In the genomic region with DNA sequence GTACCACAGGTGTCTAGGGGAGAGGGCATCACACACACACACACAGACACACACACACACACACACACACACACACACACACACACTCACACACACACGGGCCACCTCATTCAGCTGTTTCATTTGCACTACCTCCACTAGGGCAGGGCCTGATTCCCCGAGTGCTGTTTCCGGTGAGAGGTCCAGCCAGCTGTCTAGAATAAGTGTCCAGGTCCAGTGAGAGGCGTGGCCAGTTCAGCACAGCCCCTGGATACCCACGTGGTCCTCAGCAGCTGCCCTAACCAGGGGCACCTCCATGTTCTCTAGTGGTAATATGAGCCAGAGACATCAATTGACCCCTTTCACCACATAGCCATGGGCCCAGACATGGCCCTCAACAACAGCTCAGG, we compare ENCODE assay signal across 28 mouse cellular contexts. TPM values are rescaled to one million over a fixed set of nuclear protein-coding genes. Genes with fewer than 3 reads are reported as not detected.
DNase-seq lines count a peak whose midpoint lies in the region; ATAC-seq and TF ChIP-seq lines count a peak whose summit lies in the region.
"Had no signal": no experiment of that assay in that cellular context is flagged by ENCODE, and none has a peak within 500 bp of the region (broad histone marks: within the 10 kb centered on the region; RNA-seq: fewer than 3 reads in every experiment).

No protein-coding gene starts in this region.

- peak; percentile 54; the same call in 1 of the 2 replicates for ATAC-seq in kidney, embryonic 15.5 days (replicated peaks; ENCODE audit: low FRiP score)
- ATAC-seq in midbrain, embryonic 13.5 days, result peak; percentile 48; the same call in 1 of the 2 replicates
- no peak for ATAC-seq in midbrain, embryonic 14.5 days (ENCODE audit: low FRiP score, low TSS enrichment)
- ATAC-seq: forebrain, embryonic 14.5 days; intestine, postnatal 0 days; lung, postnatal 0 days; midbrain, embryonic 16.5 days had no signal

- 0 out of 2 replicates have a peak, but pooled peaks cover 3% of the 10 kb centered on the region for H3K4me1 ChIP-seq in kidney, embryonic 15.5 days
- H3K4me1 ChIP-seq in kidney, adult 2 months (ENCODE audit: control insufficient read depth, insufficient read depth, low read length), result no peaks in the 10 kb centered on the region
- H3K4me1 ChIP-seq in midbrain, embryonic 13.5 days (replicated peaks), result no peaks in the 10 kb centered on the region
- H3K4me1 ChIP-seq in midbrain, embryonic 14.5 days (ENCODE audit: control insufficient read depth, insufficient read depth, low read length), result no peaks in the 10 kb centered on the region
- H3K4me1 ChIP-seq: heart, embryonic 15.5 days; hindbrain, embryonic 13.5 days; limb, embryonic 13.5 days; neural tube, embryonic 13.5 days had no signal

- H3K9ac ChIP-seq in kidney, embryonic 15.5 days, result no peak overlapping the region
- H3K9ac ChIP-seq in midbrain, embryonic 13.5 days (replicated peaks), result no peak overlapping the region
- no peak overlapping the region for H3K9ac ChIP-seq in midbrain, embryonic 14.5 days (replicated peaks; ENCODE audit: low read length)
- H3K9ac ChIP-seq: heart, embryonic 15.5 days; hindbrain, embryonic 13.5 days; limb, embryonic 13.5 days; neural tube, embryonic 13.5 days had no signal

- WGBS in kidney, embryonic 15.5 days, result 65% methylated on average over 5 of the region's 5 CpGs
- whole genome bisulfite sequencing in kidney, adult 2 months, result 69% methylated on average over 5 of the region's 5 CpGs
- WGBS in midbrain, embryonic 13.5 days, result 82% methylated on average over 5 of the region's 5 CpGs
- WGBS in midbrain, embryonic 14.5 days, result 75% methylated on average over 5 of the region's 5 CpGs

- no peak overlapping the region for H3K27ac ChIP-seq in kidney, embryonic 15.5 days
- H3K27ac ChIP-seq in kidney, adult 2 months (ENCODE audit: insufficient read depth, low read depth, low read length), result no peak overlapping the region
- H3K27ac ChIP-seq in midbrain, embryonic 13.5 days, result no peak overlapping the region
- no peak overlapping the region for H3K27ac ChIP-seq in midbrain, embryonic 14.5 days (replicated peaks; ENCODE audit: low read depth, low read length)
- H3K27ac ChIP-seq: heart, adult 2 months; heart, embryonic 15.5 days; hindbrain, embryonic 13.5 days; layer of hippocampus, adult 2 months; limb, embryonic 13.5 days; neural tube, embryonic 13.5 days had no signal

- DNase-seq in heart, adult 11 months, result peak; percentile 54
- no peak for DNase-seq in heart, postnatal 4 days
- no peak for DNase-seq in kidney, adult 2 months
- DNase-seq in midbrain, embryonic 14.5 days, result no peak
- no peak for DNase-seq in urinary bladder, adult 2 months (ENCODE audit: low spot score)
- DNase-seq: adrenal gland, postnatal 25 days; cerebellum, adult 11-12 months; cerebellum, adult 9-11 months; embryo, embryonic 11 days; gastrocnemius, postnatal 25 days; heart, adult 2 months; kidney, postnatal 36 days; lung, adult 18-20 months; lung, postnatal 4 days; right cerebral cortex, postnatal 4 days had no signal

- TF ChIP-seq POLR2A in kidney, adult 2 months (IDR thresholded peaks at IDR 0.05; ENCODE audit: low read depth, low read length), result no peak

- no peaks in the 10 kb centered on the region for H3K36me3 ChIP-seq in kidney, embryonic 15.5 days
- H3K36me3 ChIP-seq in kidney, adult 2 months (ENCODE audit: control insufficient read depth, insufficient read depth, low read length), result no peaks in the 10 kb centered on the region
- H3K36me3 ChIP-seq in midbrain, embryonic 13.5 days, result no peaks in the 10 kb centered on the region
- H3K36me3 ChIP-seq in midbrain, embryonic 14.5 days (ENCODE audit: control insufficient read depth, insufficient read depth, low read length), result no peaks in the 10 kb centered on the region
- H3K36me3 ChIP-seq: heart, embryonic 15.5 days; hindbrain, embryonic 13.5 days; limb, embryonic 13.5 days; neural tube, embryonic 13.5 days had no signal

- H3K4me2 ChIP-seq in kidney, embryonic 15.5 days, result no peak overlapping the region
- no peak overlapping the region for H3K4me2 ChIP-seq in midbrain, embryonic 13.5 days (replicated peaks)
- H3K4me2 ChIP-seq in midbrain, embryonic 14.5 days (ENCODE audit: low read length), result no peak overlapping the region
- H3K4me2 ChIP-seq: heart, embryonic 15.5 days; hindbrain, embryonic 13.5 days; limb, embryonic 13.5 days; liver, embryonic 11.5 days; neural tube, embryonic 13.5 days had no signal

- no peaks in the 10 kb centered on the region for H3K27me3 ChIP-seq in kidney, embryonic 15.5 days
- no peaks in the 10 kb centered on the region for H3K27me3 ChIP-seq in kidney, adult 2 months (replicated peaks; ENCODE audit: control insufficient read depth, insufficient read depth, low read length)
- H3K27me3 ChIP-seq in midbrain, embryonic 13.5 days, result no peaks in the 10 kb centered on the region
- H3K27me3 ChIP-seq in midbrain, embryonic 14.5 days (ENCODE audit: control insufficient read depth, insufficient read depth, low read length), result no peaks in the 10 kb centered on the region
- H3K27me3 ChIP-seq: heart, embryonic 15.5 days; hindbrain, embryonic 13.5 days; limb, embryonic 13.5 days; neural tube, embryonic 13.5 days had no signal

- no peaks in the 10 kb centered on the region for H3K9me3 ChIP-seq in kidney, embryonic 15.5 days (replicated peaks)
- no peaks in the 10 kb centered on the region for H3K9me3 ChIP-seq in midbrain, embryonic 13.5 days
- H3K9me3 ChIP-seq in midbrain, embryonic 14.5 days (ENCODE audit: control insufficient read depth, low read length), result no peaks in the 10 kb centered on the region
- H3K9me3 ChIP-seq: heart, embryonic 15.5 days; hindbrain, embryonic 13.5 days; limb, embryonic 13.5 days; neural tube, embryonic 13.5 days had no signal

- TF ChIP-seq CTCF in kidney, adult 2 months (conservative IDR thresholded peaks at IDR 0.05; ENCODE audit: insufficient read depth, insufficient read length, low read depth, low read length), result no peak

- H3K4me3 ChIP-seq in kidney, embryonic 15.5 days (replicated peaks), result no peak overlapping the region
- no peak overlapping the region for H3K4me3 ChIP-seq in kidney, adult 2 months (ENCODE audit: insufficient read depth, low read depth, low read length)
- H3K4me3 ChIP-seq in midbrain, embryonic 13.5 days (replicated peaks), result no peak overlapping the region
- no peak overlapping the region for H3K4me3 ChIP-seq in midbrain, embryonic 14.5 days (replicated peaks; ENCODE audit: low read depth, low read length)
- H3K4me3 ChIP-seq: erythroblast, embryonic 14.5 days; heart, adult 2 months; heart, embryonic 15.5 days; hindbrain, embryonic 13.5 days; layer of hippocampus, adult 2 months; limb, embryonic 13.5 days; neural tube, embryonic 13.5 days had no signal

RNA-seq across cellular contexts. Expression of a gene that starts 35.0 kb away (rescaled TPM):
- total RNA-seq in heart, postnatal 4 days (2021), result 100 to 1,000 TPM in 1 of 2 experiments, 10 to 100 TPM in 1; 95.0 to 104 TPM
- polyA plus RNA-seq in kidney, embryonic 15.5 days (2015; fragmentation: Nextera tagmentation; extraction: Ambion mirVana), result 85.2 and 86.1 TPM in 2 replicates
- polyA plus RNA-seq in kidney, adult 2 months (2012; rRNA removed), result 20.8 and 21.1 TPM in 2 replicates
- 21.9 and 23.6 TPM in 2 replicates for polyA plus RNA-seq in midbrain, embryonic 13.5 days (2015; fragmentation: Nextera tagmentation; extraction: Ambion mirVana)
- 10.6 and 19.1 TPM in 2 replicates for polyA plus RNA-seq in midbrain, embryonic 14.5 days (2014; fragmentation: Nextera tagmentation; extraction: Ambion mirVana)
- polyA plus RNA-seq in urinary bladder, adult 2 months (2012; rRNA removed), result 41.1 and 53.0 TPM in 2 replicates

RNA-seq across cellular contexts. Expression of a gene that starts 60.0 kb away (rescaled TPM):
- 1 to 10 TPM; 2.3 to 3.4 TPM for total RNA-seq in heart, postnatal 4 days (2021)
- polyA plus RNA-seq in kidney, embryonic 15.5 days (2015; fragmentation: Nextera tagmentation; extraction: Ambion mirVana), result 1.8 and 2.2 TPM in 2 replicates
- polyA plus RNA-seq in kidney, adult 2 months (2012; rRNA removed), result 1.4 and 1.5 TPM in 2 replicates
- 0.88 and 1.2 TPM in 2 replicates for polyA plus RNA-seq in midbrain, embryonic 13.5 days (2015; fragmentation: Nextera tagmentation; extraction: Ambion mirVana)
- polyA plus RNA-seq in midbrain, embryonic 14.5 days (2014; fragmentation: Nextera tagmentation; extraction: Ambion mirVana), result 0.93 and 2.4 TPM in 2 replicates
- 10.3 and 12.3 TPM in 2 replicates for polyA plus RNA-seq in urinary bladder, adult 2 months (2012; rRNA removed)
